Mouse (Mus musculus) myocyte (in vitro differentiated cells): Measurements from ENCODE around the gene Atp2a2.

Experiments used
- CEBPB ChIP-seq: IDR thresholded peaks from 2 replicates; pipeline ENCODE4 v1.6.1; 2011; ENCODE audit warnings: mild to moderate bottlenecking, moderate library complexity; ENCODE audit not compliant: poor library complexity, insufficient read depth, severe bottlenecking
- POLR2A ChIP-seq: IDR thresholded peaks from one replicate; pipeline ENCODE4 v1.6.1; 2011; ENCODE audit warnings: low read depth, mild to moderate bottlenecking, control low read depth, moderate library complexity; ENCODE audit not compliant: insufficient read length
- TCF12 ChIP-seq: IDR thresholded peaks from one replicate; pipeline ENCODE4 v1.6.1; 2011; ENCODE audit warnings: mild to moderate bottlenecking, control low read depth; ENCODE audit not compliant: poor library complexity, insufficient read depth, severe bottlenecking

GRCm38 (mm10) chr5:122518247-122518646 is 16.2 kb upstream of the Atp2a2 start:
- TF ChIP-seq CEBPB, result no peak
- TF ChIP-seq TCF12, result no peak
- no peak for TF ChIP-seq POLR2A
